Mouse (Mus musculus): ENCODE data around the gene Ddost.

Gene Ddost

DNA sequence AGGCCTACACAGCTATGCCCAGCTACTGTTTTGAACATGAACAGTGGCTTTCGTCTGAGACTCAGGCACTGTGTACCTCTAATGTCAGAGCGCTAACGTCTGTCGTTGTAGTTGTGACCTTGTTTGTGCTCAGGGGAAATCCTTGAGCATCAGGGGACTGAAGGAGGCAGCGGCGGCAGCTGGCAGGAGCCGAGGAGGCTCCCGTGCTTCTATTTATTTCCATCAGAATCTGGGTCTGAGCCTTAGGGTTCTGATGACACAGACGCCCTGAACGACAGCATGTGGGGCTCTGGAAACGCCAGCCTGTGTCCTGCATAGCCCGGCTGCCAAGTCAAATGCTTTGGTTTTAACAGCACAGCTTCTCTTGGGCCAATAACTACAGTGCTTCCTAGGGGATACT is 30.5 kb downstream of the Ddost start:
- DNase-seq (ENCODE audit: low read depth in 1 of 2, low spot score in 2 of 2) = no peak

DNA sequence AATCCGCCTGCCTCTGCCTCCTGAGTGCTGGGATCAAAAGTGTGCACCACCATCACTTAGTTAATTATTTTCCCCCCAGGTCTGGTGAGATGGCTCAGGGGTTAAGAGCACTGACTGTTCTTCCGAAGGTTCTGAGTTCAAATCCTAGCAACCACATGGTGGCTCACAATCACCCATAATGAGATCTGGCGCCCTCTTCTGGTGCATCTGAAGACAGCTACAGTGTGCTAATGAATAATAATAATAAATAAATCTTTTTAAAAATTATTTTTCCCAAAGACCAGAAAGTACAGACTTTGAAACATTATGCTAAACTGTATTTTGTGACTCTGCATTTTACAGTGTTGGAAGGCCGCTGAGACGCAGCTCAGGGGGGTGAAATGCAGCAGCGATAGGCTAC is 31.1 kb downstream of the Ddost start:
- no peak for DNase-seq (ENCODE audit: low read depth in 1 of 2, low spot score in 2 of 2)

DNA sequence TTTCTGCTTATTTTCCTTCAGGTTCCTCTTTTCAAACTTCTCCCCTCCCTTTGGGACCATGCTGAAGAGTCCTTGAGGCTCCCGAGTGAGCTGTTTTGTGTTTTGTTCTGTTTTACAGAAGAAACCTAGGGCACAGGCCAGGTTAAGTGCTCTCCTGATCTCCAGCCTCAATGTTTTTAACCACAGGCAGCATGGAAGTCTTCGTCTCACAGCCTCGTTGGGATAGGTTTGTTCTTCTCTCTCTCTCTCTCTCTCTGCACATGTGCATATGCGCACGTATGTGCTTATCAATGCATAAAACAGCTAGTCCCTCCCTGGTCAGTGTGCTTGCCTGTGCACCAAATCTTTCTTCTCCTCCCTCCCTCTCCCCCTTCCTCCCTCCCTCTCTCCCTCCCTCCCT is 32.3 kb downstream of the Ddost start:
- DNase-seq (ENCODE audit: low read depth in 1 of 2, low spot score in 2 of 2) = no peak

DNA sequence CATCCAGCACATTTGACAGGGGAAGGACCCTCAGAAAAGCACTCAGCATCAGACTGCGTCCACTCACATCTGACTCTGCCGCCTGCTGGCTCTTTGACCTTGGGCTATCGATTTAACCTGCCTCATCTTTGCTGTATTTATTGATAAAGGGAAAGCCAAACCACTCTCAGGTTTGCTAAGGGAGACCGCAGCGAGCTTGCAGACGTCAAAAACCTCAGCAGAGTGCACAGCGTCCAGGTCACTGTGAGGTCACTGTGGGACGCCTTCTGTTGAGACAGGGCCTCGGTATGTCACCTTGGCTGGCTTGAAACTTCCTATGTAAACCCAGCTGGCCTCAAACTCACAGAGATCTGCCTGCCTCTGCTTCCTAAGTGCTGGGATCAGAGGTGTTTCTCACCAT is 32.8 kb downstream of the Ddost start:
- no peak for DNase-seq (ENCODE audit: low read depth in 1 of 2, low spot score in 2 of 2)

DNA sequence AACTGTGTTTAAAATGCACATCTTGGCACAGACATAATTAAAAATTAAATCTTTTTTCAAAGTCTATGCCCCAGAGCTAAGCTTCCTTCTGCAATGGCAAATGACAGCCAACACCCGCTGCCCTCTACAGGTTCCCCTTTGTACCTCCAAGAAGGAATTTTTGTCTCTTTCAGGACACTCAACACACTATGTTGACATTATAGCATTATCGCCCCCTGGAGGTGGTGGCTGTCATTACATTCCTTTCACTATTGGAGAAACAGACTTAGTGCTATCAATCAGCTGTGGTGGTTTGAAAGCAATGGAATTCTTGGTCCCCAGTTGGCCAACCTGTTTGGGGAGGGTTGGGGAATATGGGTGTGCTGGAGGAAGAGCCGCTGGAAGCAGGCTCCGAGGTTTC is 35.4 kb downstream of the Ddost start:
- DNase-seq (ENCODE audit: low read depth in 1 of 2, low spot score in 2 of 2) = no peak

DNA sequence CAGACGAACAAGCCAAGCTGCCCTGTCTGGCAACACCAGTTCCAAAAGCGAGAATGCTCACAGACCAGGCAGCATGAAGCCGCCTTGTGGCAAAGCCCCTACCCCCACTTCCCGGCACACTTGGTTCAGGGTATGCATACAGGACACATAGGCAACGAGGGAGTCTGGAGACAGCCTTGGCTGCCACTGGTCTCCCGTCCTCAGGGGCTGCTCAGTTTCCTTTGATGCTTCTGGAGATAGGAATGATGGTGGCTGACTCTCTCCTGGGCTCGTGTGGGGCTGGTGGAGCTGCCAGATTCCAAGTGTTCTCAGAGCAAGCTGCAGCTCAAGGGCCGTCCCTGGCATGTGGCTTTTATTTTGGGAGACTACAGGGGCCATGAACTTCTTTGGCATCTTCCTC is 36.9 kb downstream of the Ddost start:
- DNase-seq (ENCODE audit: low read depth in 1 of 2, low spot score in 2 of 2) = no peak

DNA sequence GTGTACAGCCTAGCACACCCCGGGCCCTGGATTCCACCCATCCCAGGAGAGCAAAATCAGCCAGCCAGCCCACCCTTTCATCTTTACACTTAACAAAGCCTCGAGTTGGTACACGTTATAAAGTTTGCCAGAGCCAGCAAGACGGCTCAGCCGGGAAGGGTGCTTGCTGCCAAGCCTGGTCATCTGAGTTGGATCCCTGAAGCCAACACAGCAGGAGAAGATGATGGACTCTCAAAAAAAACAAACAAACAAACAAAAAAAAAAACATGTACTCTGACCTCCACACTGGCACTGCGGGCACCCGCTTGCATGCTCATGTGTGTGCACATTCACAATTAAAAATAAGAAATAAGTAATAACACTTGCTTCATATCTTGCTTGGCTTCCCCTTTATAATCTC is 37.5 kb downstream of the Ddost start:
- no peak for DNase-seq (ENCODE audit: low read depth in 1 of 2, low spot score in 2 of 2)

DNA sequence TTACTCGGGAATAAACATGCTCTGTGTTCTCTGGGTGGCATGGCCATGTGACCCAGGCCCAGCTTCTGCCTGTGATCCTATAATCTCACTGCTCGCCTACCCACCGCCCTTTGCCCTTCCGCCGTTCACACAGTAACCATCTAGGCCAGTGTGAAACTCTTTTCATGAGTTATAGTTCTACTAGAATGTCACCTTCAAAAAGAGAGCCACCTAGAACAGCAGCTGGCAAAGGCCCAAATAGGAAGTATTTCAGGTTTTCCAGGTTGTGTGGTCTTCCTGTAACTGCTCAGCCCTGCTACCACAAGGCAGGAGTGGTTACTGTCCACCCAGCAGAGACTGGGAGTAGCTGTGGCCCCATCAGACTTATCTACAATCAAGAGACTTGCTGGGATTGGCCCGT is 38.2 kb downstream of the Ddost start:
- no peak for DNase-seq (ENCODE audit: low read depth in 1 of 2, low spot score in 2 of 2)

DNA sequence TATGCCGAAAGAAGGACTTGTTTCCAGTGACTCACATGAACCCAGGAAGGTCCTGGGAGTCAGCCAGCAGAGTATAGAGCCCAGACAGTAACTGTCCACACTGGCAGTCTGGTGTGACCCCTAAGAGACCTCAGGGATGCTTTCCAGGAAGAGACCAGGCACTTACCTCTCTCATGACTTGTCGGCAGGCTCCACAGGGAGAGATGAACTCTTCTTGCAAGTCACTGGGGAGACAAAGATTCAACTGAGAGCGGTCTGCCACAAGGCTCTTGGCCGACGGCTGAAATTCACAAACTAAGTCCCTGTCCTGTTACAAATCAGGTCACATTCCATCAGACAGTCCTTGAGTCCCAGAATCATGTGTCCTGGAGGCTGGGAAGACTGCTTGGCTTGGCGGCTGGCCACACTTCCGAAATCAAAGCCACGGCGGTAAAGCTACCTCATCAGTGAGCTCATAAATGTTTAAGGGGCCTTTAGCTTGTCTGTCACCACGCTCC is 38.9 kb downstream of the Ddost start:
- DNase-seq (ENCODE audit: low read depth in 1 of 2, low spot score in 2 of 2) = no peak

DNA sequence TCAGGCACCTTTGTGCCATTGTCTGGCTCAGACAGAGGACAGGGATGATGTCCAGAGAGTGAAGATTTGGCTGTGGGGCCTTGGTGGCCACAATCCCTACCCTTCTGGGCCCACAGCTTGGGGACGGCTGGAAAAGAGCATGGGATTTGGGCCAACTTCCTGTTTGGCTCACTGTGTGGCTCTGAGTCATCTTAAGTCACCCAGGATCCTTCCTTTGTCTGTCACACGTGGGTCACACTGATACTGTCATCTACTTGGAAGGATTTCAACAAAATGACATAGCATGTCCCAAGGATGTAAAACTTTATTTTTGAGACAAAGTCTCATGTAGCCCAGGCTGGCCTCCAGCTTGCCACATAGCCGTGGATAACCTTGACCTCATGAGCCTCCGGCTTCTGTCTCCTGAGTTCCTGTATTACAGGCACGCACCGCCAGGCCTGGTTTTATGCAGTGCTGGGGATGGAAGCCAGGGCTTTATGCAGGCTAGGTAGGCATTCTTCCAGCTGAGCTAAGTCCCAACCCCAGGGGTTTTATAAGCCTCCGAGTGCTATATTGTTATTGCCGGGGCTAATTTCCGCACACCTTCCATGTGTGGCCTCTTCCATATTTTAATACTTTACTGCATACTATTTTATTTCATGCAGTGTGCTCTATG is 40.5 kb downstream of the Ddost start:
- DNase-seq (ENCODE audit: low read depth in 1 of 2, low spot score in 2 of 2) = no peak

DNA sequence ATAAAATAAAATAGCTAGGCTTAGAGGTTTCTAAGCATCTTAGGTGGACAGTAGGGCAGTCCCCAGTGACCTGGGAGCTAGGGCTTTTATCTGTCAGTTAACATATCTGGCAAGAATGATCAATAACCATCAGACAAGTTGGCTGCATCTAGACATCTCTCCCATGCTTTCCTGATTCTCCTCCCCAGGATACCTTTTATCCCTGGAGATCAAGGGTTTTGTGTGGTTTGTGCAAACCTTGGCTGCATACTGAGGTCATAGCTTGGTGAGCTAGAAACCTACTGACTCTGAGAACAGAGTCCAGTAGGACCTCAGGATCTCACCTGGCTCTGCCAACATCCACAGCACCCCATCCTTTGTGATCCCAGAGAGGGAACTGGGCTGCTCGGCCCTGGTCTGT is 42.8 kb downstream of the Ddost start:
- no peak for DNase-seq (ENCODE audit: low read depth in 1 of 2, low spot score in 2 of 2)

DNA sequence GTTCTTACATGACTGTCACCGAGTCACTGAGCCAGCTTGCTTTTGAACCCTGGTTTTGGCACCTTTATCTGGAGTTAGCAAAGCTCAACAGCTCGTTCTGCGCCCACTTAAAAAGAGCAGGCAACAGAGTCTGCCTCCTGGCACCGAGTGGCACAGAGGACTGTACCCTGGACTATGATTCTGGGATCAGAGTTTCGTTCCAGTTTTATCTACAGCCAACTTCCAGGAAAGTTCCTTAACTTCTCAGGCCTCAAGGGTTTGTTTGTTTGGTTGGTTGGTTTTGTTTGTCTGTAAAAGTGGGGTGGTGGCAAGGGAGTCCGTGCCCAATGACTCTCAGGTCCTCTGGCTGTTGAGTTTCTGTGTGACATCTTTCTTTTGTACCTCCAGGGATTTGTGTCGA is 44.2 kb downstream of the Ddost start:
- no peak for DNase-seq (ENCODE audit: low read depth in 1 of 2, low spot score in 2 of 2)

DNA sequence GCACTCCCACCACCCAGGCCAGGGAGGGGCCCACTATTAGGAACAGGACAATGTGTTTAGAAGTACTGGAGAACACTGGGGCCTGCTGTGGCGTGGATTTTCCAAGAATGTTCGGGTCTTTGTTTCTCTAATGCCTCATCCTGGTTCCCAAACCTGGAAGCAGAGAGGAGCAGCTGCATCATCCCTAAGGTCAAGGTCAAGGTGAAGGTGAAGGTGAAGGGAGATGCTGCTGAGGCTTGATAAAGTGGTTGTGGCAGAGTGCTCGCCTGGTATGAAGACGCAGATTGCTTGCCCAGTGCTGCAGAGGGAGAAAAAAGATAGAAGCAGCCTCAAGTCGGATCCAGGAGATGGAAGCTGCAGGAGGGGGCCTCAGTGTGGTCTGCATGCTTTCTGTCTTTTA is 47.3 kb downstream of the Ddost start:
- DNase-seq (ENCODE audit: low read depth in 1 of 2, low spot score in 2 of 2) = no peak

DNA sequence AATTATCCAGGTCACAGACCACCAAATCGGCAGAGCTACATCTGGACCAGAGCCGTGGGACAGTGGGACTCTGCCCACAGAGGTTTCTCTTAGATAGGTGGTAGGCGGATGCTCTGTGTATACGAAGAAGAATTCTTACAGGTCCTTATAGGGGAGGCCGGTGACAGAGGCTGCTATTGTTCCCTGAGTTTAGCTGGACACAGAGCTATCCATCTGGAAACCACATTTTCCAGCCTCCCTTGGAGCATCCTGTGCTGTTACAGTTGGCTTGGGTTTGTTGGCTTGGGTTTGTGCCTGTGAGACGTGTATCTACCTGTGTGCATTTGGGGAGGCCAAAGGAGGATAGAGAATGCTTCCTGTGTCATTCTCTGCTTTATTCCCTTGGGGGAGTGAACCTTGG is 48.2 kb downstream of the Ddost start:
- no peak for DNase-seq (ENCODE audit: low read depth in 1 of 2, low spot score in 2 of 2)

DNA sequence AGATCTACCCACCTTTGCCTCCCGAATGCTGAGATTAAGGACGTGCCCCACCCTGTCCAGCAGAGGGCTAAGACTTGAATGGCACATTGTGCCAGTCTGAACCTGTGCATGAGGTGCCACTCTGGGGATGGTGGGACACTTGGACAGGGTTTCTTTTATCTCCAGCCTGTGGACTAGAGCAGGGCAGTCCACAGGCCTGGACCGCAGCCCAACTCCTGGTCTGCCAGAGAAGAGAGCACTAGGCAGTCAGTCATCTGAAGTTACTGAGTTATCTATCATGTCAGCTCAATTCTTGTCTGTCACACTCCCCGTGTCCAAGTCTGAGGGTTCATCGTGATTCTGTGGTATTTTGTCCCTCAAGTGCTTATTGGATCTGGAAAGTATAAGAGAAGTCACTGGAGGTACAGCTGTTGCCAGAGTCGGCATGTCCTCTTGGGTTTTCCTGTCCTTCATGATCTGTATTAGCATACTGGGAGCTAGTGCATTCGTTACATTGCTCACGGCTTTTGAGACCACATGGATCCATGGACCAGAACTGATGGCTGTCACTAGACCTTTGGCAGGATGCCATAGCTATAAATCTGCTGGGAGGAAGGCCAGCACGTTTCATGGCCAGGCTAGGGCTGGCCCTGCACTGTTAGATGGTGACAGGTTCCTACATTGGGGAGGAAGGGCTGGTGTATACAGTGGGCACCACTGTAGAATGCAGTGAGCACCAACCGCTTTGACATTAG is 49.1 kb downstream of the Ddost start:
- DNase-seq (ENCODE audit: low read depth in 1 of 2, low spot score in 2 of 2) = no peak

DNA sequence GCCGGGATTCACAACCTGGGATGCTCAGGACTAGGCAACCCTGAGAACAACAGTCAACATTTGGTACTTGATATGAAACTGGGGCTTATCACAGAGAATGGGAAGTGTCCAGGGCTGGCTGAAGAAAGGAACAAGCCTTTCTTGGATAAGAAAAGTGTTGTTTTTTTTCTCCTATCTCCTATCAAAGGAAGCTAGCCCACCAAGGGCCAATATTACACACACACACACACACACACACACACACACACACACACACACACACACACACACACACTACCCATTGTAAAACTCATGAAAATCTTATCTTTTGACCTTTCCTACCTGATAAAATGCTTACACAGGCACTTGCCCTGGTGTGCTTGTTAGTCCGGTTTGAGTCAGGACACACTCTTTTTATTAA is 51.0 kb downstream of the Ddost start:
- no peak for DNase-seq (ENCODE audit: low read depth in 1 of 2, low spot score in 2 of 2)

DNA sequence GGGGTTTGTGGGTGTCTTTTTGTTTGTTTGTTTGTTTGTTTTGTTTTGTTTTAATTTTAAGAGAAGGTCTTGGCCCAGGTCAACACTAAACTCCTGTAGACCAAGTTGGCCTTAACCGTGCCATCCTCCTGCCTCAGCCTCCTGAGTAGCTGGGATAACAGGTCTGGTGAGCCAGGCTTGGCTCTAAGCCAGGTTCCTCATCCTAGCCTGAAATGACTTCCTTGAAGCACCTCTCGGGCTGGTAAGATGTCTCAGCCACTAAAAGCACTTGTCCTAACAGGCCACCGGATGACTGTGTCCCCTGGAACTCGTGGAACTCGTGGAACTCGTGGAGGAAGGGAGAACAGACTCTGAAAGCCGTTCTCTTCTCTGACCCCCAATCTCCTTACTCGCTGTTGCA is 51.6 kb downstream of the Ddost start:
- no peak for DNase-seq (ENCODE audit: low read depth in 1 of 2, low spot score in 2 of 2)

DNA sequence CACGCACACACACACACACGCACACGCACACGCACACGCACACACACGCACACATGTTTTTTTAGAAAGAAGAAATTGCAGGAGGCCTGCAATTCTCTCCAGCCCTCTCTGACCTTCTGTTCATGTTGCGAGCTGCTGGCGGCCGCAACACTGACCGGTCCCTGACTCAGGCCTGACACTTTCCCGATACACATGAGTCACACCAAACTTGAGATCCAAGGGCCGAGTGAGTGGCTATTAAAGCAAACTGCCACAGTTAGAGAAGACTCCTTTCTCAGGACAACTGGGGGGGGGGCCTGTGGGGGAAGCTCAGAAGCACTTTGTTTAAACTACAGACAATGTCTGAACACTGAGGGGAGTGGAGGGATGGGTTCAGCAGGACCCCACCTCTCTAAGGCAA is 52.0 kb downstream of the Ddost start:
- DNase-seq (ENCODE audit: low read depth in 1 of 2, low spot score in 2 of 2) = no peak

DNA sequence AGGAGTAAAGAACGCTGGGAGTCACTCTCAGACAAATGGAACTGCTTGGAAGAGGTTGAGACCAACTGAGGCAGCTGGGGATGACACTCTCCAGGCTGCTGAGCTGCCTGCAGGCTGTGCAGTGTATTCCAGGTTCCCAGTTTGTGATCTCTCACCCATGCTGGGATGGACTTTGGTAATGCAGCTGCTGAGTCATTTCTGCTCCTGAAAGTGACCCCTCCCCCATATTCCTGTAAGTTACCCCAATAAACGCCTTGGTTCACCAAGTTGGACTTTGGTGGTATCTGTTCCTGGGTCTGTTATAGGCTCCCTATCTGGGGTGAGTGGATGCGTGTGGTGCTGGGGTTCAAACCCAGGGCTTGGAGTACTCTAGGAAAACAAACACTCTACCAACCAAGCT is 53.6 kb downstream of the Ddost start:
- no peak for DNase-seq (ENCODE audit: low read depth in 1 of 2, low spot score in 2 of 2)

DNA sequence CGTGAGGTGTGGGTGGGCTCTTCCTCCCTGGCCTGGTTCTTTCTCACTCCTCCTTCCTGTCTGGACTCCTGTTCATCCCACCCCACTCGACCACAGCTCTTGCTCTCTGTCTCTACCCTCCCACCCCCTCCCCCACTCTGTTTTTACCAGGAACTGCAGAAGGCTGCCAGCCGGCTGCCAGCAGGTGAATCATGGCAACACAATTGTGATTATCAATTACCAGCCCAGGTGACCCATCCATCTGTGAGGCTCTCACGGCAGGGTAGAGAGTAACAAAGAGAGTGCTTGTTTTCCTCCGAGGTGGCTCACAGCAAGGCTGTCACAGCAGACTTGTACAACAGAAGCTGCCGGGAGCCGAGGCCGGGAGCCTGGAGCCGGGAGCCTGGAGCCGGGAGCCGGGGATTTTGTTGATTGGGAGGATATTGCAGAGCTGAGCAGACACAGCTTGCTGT is 56.9 kb downstream of the Ddost start:
- no peak for DNase-seq (ENCODE audit: low read depth in 1 of 2, low spot score in 2 of 2)

All from monocyte, adult 2 months (primary cell).